Mouse (Mus musculus): Measurements from ENCODE around the gene Hist1h3b. TPM values are rescaled to one million over a fixed set of nuclear protein-coding genes. Genes with fewer than 3 reads are reported as not detected.
A peak's percentile ranks its signal among the peaks of the same experiment; 100 is the strongest.
"Not testable (repeated sequence)": the region's sequence is repeated elsewhere in the genome, so short reads cannot be mapped to it uniquely, and the experiment has no call there.

Hist1h3b gene
- 100 to 1,000 TPM; 221 to 266 TPM for total RNA-seq (2021)

- peak; percentile 91 to 92 for DNase-seq
- intact Hi-C loops (cut with DNase I) = loop anchor here (10.0 kb wide), 1 partner anchor 1997 kb away; the partner anchor contains the start of genes Hist1h2ak, Hist1h2bn and Hist1h4k
Measured at GRCm38 (mm10) chr13:23752067-23752741, at the start of gene Hist1h3b. Gene Hist1h3b, plus strand, starts transcription at chr13:23752267.

GRCm38 (mm10) chr13:23702801-23703200 lies 49.3 kb upstream of the Hist1h3b start:
- intact Hi-C loops (cut with DNase I); DNase-seq: not testable (repeated sequence)

- intact Hi-C loops (cut with DNase I) = no loop called here
- DNase-seq = no peak
Measured at GRCm38 (mm10) chr13:23705751-23706356, 46.2 kb upstream of the Hist1h3b start.

- no peak for DNase-seq
- intact Hi-C loops (cut with DNase I) = no loop called here
Measured at GRCm38 (mm10) chr13:23706771-23707170, 45.3 kb upstream of the Hist1h3b start.

- intact Hi-C loops (cut with DNase I) = no loop called here
- no peak for DNase-seq
Measured at GRCm38 (mm10) chr13:23708041-23708440, 44.0 kb upstream of the Hist1h3b start.

- no peak for DNase-seq
- intact Hi-C loops (cut with DNase I) = no loop called here
Measured at GRCm38 (mm10) chr13:23708654-23709053, 43.4 kb upstream of the Hist1h3b start.

- intact Hi-C loops (cut with DNase I) = no loop called here
- peak in 1 of 2 experiments; percentile 43 for DNase-seq
Measured at GRCm38 (mm10) chr13:23709714-23710373, 42.2 kb upstream of the Hist1h3b start.

- peak; percentile 65 to 67 for DNase-seq
- intact Hi-C loops (cut with DNase I) = no loop called here
Measured at GRCm38 (mm10) chr13:23710374-23711089, 41.5 kb upstream of the Hist1h3b start, which contains the start of gene Hfe. Gene Hfe, minus strand, starts transcription at chr13:23710854.

- intact Hi-C loops (cut with DNase I) = no loop called here
- DNase-seq = no peak
Measured at GRCm38 (mm10) chr13:23716261-23717042, 35.6 kb upstream of the Hist1h3b start.

- intact Hi-C loops (cut with DNase I) = no loop called here
Measured at GRCm38 (mm10) chr13:23717176-23717575, 34.9 kb upstream of the Hist1h3b start.

GRCm38 (mm10) chr13:23717593-23718245 lies 34.3 kb upstream of the Hist1h3b start:
- intact Hi-C loops (cut with DNase I); DNase-seq: not testable (repeated sequence)

More at GRCm38 (mm10) chr13:23717176-23717575, 34.9 kb upstream of the Hist1h3b start:
- DNase-seq = no peak

- DNase-seq = no peak
- intact Hi-C loops (cut with DNase I) = no loop called here
Measured at GRCm38 (mm10) chr13:23724239-23724638, 27.8 kb upstream of the Hist1h3b start.

- DNase-seq = no peak
- intact Hi-C loops (cut with DNase I) = no loop called here
Measured at GRCm38 (mm10) chr13:23725213-23725612, 26.9 kb upstream of the Hist1h3b start.

- no peak for DNase-seq
- intact Hi-C loops (cut with DNase I) = no loop called here
Measured at GRCm38 (mm10) chr13:23728472-23729191, 23.4 kb upstream of the Hist1h3b start.

- intact Hi-C loops (cut with DNase I) = no loop called here
- DNase-seq = no peak
Measured at GRCm38 (mm10) chr13:23729192-23729525, 22.9 kb upstream of the Hist1h3b start.

GRCm38 (mm10) chr13:23729706-23730105 lies 22.4 kb upstream of the Hist1h3b start:
- intact Hi-C loops (cut with DNase I) = loop anchor here (10.0 kb wide), 1 partner anchor 45 kb away; the partner anchor contains the start of genes Hist1h2ac and Hist1h2bc
- DNase-seq = no peak

GRCm38 (mm10) chr13:23730479-23730878 lies 21.6 kb upstream of the Hist1h3b start:
- DNase-seq = peak; percentile 41
- intact Hi-C loops (cut with DNase I) = loop anchor here (10.0 kb wide), 1 partner anchor 46 kb away; the partner anchor contains the start of genes Hist1h2ac and Hist1h2bc

GRCm38 (mm10) chr13:23732156-23732804 lies 19.8 kb upstream of the Hist1h3b start:
- peak in 1 of 2 experiments; percentile 57 for DNase-seq
- intact Hi-C loops (cut with DNase I) = loop anchor here (1.0 to 10.0 kb wide), 2 partner anchors 31 to 47 kb away; partner anchors contain the start of genes Hist1h2ac and Hist1h2bc

All from heart, postnatal 10 days (tissue).